Mouse (Mus musculus): ENCODE data around the gene Ryr2.

The Ryr2 gene

GRCm38 (mm10) chr13:11933334-11933733 lies 173.4 kb downstream of the Ryr2 start:
- DNase-seq, result no peak

GRCm38 (mm10) chr13:11928709-11929108 lies 178.0 kb downstream of the Ryr2 start:
- DNase-seq, result no peak

- no peak for DNase-seq
Measured at GRCm38 (mm10) chr13:11927727-11928126, 179.0 kb downstream of the Ryr2 start.

GRCm38 (mm10) chr13:11926720-11927500 lies 179.8 kb downstream of the Ryr2 start:
- DNase-seq, result no peak

GRCm38 (mm10) chr13:11926215-11926614 lies 180.5 kb downstream of the Ryr2 start:
- DNase-seq, result no peak

- no peak for DNase-seq
Measured at GRCm38 (mm10) chr13:11924732-11925131, 182.0 kb downstream of the Ryr2 start.

- DNase-seq, result no peak
Measured at GRCm38 (mm10) chr13:11920495-11920894, 186.2 kb downstream of the Ryr2 start.

- DNase-seq, result no peak
Measured at GRCm38 (mm10) chr13:11919448-11919847, 187.3 kb downstream of the Ryr2 start.

GRCm38 (mm10) chr13:11915619-11916018 lies 191.1 kb downstream of the Ryr2 start:
- DNase-seq, result no peak

- DNase-seq, result no peak
Measured at GRCm38 (mm10) chr13:11914682-11915081, 192.1 kb downstream of the Ryr2 start.

- no peak for DNase-seq
Measured at GRCm38 (mm10) chr13:11912208-11912607, 194.5 kb downstream of the Ryr2 start.

GRCm38 (mm10) chr13:11908123-11908522 lies 198.6 kb downstream of the Ryr2 start:
- DNase-seq, result no peak

- no peak for DNase-seq
Measured at GRCm38 (mm10) chr13:11905126-11905525, 201.6 kb downstream of the Ryr2 start.

- DNase-seq, result no peak
Measured at GRCm38 (mm10) chr13:11903272-11903671, 203.5 kb downstream of the Ryr2 start.

GRCm38 (mm10) chr13:11902856-11903255 lies 203.9 kb downstream of the Ryr2 start:
- no peak for DNase-seq

- DNase-seq, result no peak
Measured at GRCm38 (mm10) chr13:11900631-11901030, 206.1 kb downstream of the Ryr2 start.

- DNase-seq, result no peak
Measured at GRCm38 (mm10) chr13:11895631-11896030, 211.1 kb downstream of the Ryr2 start.

- no peak for DNase-seq
Measured at GRCm38 (mm10) chr13:11891739-11892138, 215.0 kb downstream of the Ryr2 start.

- no peak for DNase-seq
Measured at GRCm38 (mm10) chr13:11891115-11891514, 215.6 kb downstream of the Ryr2 start.

GRCm38 (mm10) chr13:11884175-11884574 lies 222.6 kb downstream of the Ryr2 start:
- DNase-seq, result no peak

GRCm38 (mm10) chr13:11882359-11882758 lies 224.4 kb downstream of the Ryr2 start:
- no peak for DNase-seq

GRCm38 (mm10) chr13:11880503-11881227 lies 226.1 kb downstream of the Ryr2 start:
- DNase-seq, result no peak

- DNase-seq, result no peak
Measured at GRCm38 (mm10) chr13:11879037-11879436, 227.7 kb downstream of the Ryr2 start.

- no peak for DNase-seq
Measured at GRCm38 (mm10) chr13:11874852-11875251, 231.9 kb downstream of the Ryr2 start.

Data from spleen, adult 18-20 months (tissue).